Mouse (Mus musculus) urinary bladder, postnatal 25 days (tissue): ENCODE measurements around the gene Stap2.

ENCODE experiments used
- DNase-seq: peaks from one replicate; pipeline ENCODE4 v3.0.0; 2022; ENCODE audit warnings: low spot score

The Stap2 gene

DNA sequence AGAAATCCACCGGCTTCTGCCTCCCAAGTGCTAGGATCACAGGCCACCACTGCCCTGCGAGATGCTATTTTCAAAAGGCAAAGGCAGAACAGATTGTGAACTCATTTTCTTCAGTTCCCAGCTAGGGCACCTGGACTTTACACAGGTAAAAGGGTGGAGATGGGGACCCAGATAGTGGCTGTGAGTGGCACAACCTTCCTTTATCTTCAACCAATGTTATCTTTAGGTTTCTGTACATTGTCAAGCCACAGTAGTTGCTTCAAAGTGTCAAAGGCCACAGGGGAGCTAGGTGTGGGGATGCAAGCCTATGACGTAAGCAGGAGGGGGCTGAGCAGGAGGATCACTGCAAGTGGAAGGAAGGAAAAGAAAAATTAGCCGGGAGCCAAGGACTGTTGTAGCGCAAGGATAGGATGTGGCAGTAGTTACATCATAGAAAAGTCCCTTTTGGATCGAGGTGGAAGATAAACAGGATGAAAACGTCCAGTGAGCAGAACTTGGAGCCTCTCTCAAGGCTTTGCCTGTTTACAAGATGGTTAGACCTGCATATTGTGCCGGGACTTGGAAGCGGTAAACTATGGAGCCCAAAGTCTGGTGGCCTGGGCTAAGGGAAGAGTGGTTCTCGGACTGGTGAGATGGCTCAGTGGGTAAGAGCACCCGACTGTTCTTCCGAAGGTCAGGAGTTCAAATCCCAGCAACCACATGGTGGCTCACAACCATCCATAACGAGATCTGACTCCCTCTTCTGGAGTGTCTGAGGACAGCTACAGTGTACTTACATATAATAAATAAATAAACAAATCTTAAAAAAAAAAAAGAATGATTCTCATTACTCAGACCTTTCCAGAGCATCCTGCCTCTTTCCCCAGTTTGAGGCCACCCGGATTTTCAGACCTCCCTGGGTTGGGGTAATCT lies 2.3 kb upstream of the Stap2 start:
- DNase-seq = no peak

DNA sequence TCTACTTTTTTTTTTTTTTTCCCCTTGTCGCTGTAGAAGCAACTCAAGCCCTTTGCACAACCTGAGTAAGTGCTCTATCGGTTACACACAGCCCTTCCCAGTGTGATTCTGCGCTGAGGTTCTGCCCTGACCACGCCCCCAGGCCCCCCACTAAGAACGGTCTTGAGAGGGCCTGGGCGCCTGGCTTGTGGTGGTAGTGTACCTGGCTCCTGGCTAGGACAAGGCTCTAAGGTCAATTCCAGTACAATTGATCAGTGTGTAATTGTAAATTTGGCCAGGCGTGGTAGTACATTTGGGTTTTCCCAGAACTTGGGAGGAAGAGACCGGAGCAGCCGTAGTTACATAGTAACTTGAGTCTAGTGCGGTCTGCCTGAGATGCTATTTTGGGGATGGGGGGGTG lies 1.6 kb upstream of the Stap2 start:
- no peak for DNase-seq

- DNase-seq = no peak
These were observed 2.4 kb downstream of the Stap2 start for GRCm38 (mm10) chr17:56003000-56003399.

DNA sequence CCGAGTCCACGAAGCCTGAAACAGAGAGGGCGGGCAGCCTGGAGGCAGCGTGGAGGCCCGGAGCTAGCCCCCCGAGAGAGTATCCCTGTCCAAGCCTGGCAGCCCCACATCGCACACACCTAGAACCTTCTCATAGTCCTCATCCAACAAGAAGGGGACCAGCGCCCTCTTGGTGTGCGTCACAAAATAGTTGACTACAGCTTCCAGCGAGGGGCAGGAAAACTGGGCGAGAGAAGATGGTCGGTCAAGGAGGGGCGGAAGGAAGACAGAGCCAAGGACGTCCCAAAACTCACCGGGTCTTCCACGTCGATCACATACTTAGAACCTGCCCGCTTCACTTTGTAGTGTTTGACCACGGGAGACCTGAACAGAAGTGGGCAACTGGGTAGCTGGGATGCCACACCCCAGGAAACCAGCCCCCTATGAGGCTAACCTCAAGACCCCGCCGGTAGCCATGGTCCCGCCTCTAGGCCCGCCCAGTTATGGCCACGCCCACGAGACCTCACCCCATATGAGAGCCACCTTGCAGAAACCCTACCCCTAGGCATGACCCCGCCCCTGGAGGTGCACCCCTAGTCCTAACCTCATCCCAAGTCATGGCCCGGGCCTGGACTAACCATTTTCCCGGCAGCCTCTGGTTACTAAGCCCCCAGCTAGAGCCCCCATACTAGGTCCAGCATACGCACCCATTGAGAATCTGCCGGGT lies 5.4 kb downstream of the Stap2 start:
- DNase-seq = no peak

- DNase-seq = no peak
These were observed 9.4 kb downstream of the Stap2 start for GRCm38 (mm10) chr17:55996007-55996406.

DNA sequence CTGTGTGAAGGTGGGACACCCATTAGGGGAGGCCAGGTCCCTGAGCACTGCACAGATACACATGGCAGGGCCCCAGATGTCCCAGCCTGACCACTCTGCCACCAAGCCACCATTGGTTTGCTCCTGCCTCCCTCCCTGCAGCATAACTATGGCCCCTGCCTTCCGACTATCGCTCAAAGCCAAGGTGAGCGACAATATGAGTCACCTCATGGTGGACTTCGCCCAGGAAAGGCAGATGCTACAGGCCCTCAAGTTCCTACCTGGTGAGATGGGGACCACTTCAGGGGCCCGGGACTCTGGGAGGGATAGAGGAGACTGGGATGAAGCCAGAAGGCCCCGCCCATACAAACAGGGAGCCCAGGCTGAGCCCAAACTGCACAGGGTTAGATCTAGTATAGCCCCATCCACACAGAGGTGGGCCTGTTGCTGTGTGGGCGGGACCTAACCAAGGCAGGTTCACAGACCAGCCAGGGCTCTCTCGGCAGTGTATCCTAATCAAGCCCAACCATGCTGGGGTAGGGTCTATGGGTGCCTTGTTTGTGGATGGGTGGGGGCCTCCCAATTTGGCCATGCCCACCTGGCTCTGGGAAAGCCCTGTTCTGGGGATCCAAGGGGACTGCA lies 15.0 kb downstream of the Stap2 start:
- no peak for DNase-seq

DNA sequence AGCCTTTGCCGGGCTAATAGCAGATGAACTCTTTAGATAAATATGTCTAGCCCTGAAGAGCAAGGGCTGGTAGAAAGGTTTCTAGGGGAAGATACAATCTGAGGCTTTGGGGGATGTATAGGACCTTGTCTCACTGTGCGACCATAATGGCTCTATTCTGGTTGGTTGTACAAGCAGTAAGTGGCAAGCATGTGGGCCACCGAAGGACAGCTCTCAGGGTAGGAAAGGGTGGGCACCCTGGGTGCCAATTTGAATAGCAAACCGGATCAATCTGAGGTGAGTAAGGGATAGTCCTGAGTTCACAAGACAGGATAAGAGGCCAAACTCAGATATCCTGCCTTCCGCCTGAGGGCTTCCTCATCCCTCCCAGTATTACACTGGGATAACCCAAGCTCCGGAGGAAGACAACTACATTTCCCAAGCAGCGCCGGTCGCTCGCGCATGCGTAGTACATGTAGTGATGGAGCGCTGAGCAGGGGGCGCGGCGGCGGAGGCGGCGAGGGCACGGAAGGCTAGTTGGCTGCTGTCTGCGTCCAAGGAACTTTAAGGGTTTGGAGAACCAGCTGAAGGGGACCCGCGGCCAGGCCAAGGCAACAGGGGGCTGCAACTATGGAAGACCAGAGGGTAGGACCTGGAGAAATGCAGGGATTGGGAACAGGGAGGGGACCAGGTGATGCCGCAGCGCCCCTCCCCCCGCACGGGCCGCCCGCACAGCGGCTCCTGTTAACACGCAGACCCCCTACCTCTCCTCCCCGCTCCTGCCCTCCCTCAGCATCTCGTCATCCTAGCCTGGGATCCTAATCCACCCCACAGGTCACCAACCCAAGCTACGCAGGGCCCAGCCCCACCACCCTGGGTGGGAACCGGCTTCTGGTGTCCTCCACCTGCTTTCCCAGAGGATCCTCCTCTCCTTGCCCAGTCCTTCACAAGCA lies 19.1 kb downstream of the Stap2 start, which contains the start of gene Fsd1:
Gene Fsd1 (plus strand): TSS at position 480 of the 932 bp plus-strand sequence.
- no peak for DNase-seq

DNA sequence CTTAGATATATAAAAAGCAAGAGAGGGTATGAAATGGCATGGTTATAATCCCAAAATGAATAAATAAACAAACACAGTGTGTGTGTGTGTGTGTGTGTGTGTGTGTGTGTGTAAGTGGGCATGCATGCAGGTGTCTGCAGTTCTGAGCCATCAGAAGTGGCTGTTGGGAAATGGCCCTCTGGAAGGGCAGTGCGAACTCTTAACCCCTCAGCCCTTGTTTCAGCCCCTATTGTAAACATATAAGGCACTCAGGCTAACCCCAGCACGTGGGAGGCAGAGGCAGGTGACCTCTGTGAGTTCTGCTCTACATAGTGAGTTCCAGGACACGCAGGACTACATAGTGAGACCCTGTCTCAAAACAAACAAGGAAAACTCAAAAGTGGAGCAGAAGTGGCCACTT lies 28.1 kb downstream of the Stap2 start:
- no peak for DNase-seq

DNA sequence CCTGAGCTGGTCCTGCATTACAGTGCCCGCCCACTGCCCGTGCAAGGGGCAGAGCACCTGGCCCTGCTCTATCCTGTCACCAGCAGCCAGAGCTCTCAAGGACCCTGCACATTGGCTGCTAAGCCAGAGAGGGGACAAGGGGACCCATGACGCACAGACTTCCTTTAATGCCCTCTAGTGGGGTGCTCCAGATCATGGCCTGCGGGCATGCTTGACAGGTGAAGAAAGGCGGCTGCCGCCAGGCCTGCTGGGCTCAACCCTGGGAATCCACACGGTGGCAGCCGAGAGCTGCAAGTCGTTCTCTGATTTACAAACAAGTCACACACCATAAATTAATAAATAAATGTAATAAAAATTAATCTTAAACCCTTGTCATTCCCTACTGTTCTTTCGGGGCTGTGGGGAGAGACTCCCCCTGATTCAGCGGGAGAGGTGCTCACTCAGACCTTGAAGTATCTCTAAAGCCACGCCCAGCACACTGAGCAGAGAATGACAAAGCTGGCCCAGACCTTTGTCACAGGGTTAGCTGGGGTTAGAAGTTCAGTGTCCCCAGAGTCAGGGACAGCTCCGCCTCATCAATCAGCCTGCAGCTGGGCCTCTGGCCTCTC lies 29.0 kb downstream of the Stap2 start:
- DNase-seq = peak; percentile 71

DNA sequence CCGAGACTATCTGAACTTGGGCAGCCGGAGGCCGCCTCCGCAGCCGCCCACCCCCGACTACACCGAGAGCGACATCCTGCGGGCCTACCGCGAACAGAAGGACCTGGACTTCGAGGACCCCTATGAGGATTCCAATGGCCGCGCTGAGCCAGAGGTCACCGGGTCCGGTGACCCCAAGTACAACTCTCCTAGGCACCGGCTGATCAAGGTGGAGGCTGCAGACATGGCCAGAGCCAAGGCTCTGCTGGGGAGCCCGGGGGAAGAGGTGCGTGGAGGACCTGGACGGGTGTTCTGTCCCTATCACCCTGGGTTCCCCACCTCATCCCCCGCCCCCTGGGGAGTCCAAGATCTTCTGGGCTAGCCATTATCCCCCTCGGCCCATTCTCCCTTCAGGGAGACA lies 33.9 kb downstream of the Stap2 start:
- DNase-seq = no peak

DNA sequence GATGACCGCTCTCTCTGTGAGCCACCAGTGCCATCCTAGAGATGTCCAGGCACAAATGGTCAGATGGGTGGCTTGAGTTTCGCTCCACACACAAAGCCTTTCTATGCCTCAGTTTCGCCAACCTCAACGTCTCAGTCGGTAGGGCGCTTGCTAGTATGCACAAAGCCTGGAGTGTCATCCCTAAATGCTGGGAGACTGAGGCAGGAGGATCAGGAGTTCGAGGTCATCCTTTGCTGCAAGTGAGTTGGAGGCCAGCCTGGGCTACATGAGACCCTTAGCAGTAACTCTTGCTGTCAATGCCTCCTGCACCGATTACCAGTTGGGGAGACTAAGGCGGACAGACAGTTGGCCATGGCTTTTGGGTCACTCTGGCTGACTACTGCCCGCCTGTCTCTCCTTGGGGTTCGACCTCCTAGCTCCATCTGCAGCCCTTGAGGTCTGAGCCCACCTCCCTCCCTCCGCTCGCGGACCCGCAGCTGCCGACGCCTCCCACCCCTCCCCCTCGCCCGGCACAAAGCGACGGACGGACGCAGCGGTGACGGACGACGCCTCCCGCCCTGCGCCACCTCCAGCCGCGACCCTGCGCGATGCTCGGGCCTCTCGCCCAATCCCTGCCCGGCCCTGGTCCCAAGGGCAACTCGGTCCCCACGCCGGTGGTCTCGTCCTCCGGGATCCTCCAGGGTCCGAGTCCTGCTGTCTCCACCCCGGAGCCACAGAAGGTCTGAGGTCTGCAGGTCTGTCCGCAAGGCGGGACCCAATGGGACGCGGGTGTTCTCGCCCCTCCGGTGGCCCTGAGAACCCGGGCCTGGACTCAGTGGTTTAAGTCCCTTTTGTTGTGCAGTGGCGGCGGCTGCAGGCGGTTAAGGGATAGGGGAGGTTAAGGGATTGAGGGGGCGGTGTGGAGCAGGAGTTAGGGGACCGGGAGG lies 35.2 kb downstream of the Stap2 start, which contains the start of gene Shd:
Gene Shd (plus strand): TSS at position 502 of the 926 bp plus-strand sequence.
- DNase-seq = no peak

DNA sequence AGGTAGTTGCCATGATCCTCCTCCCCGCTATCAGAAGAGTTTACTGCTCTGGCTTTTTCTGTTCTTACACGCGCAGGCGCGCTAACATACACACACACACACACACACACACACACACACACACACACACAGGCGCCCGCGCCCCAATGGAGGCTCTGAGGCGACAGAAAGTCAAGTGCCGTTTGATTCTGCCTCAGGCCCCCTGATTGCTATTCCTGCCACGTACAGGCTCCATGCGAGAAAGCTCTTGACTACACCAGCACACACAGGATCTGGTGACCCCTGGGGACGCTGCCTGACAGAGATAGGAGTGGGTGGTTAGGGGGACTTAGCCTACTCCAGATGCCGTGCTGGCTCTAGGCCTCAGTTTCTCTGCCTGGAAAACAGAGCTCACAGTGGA lies 35.8 kb downstream of the Stap2 start:
- DNase-seq = no peak

GRCm38 (mm10) chr17:55968210-55968609 lies 37.2 kb downstream of the Stap2 start:
- no peak for DNase-seq

DNA sequence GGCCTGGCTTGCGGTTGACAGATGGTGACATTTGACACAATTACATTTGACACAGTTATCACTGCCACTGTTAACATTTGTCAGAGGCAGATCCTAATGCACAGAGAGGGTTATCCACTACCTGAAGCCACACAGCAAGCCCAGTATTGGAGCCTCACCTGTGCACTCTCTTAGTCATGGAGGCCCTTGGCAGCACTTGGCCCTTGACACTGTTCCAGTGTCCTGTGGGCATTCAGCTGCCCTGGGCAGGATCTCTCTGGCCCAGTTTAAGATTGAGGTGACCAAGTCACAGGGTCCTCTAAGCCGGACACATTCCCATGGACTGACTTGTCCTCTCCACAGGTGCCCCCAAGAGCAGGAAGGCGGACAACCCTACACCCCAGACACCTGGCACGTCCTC lies 38.2 kb downstream of the Stap2 start:
- DNase-seq = no peak

DNA sequence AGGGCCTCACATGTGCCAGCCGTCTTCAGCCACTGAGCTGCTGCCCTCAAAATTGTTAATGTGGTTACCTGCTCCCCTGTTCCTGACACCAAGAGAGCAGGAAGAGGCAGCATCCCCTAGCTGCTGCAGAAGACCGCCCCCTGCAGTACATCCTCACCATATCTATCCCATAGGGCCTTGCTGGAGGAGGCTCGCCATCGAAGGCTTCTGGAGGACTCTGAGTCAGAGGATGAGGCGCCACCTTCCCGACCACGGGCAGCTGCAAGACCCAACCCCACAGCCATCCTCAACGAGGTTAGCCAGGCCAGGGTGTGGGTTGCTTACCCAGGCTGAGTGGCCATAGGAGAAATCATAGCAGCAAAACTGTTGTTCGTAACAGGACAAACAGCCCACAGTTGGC lies 40.4 kb downstream of the Stap2 start:
- DNase-seq = no peak

DNA sequence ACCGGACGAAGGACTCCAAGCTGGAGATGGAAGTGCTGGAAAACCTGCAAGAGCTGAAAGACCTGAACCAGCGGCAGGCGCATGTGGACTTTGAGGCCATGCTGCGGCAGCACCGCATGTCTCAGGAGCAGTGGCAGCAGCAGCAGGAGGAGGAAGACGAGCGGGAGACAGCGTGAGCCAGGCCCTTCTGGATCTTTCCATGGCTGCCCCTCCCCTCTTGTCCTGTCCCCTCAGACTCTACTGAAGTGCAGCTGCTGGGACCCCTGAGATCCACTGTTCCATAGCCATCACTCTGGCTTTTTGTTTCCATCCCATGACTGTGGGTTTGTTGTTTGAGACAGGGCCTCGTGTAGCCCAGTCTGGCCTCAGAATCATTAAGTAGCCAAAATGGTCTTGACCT lies 40.9 kb downstream of the Stap2 start:
- no peak for DNase-seq

DNA sequence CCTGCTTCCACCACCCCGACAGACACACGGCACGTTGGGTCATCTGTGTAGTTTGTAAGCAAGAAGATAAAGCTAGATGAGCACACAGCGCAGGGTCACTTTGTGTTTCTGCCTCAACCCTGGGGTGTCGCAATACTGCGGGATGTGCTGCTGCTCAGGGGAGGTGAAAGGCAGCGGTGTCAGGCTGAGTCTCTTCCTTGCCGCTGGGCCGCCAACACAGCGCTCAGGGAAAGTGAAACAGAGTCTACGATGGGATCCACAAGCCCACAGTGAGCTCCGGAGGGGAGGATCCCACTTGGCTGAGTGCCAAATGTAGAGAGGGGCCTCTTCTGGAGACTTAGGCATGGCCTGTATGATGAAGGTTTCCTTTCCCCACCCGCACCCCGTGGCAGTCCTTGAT lies 42.2 kb downstream of the Stap2 start:
- no peak for DNase-seq

DNA sequence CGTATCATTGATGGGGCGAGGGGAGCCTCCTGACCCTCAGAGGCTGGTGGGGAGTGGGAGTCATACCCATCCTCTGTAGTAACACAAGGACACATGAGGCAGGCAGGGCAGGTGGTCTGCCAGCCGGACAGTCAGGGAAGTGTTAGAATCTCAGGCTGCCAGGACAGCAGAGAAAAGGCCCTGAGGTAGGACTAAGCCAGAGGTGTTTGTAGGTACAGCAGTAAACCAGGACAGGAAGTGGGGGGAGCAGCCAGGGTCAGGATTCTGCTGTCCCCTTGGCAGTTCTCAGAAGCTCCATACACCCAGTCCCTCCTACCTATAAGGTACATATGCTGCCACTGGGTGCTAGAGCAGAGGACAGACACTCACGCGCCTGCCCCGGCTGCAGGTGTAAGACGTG lies 43.8 kb downstream of the Stap2 start:
- no peak for DNase-seq

DNA sequence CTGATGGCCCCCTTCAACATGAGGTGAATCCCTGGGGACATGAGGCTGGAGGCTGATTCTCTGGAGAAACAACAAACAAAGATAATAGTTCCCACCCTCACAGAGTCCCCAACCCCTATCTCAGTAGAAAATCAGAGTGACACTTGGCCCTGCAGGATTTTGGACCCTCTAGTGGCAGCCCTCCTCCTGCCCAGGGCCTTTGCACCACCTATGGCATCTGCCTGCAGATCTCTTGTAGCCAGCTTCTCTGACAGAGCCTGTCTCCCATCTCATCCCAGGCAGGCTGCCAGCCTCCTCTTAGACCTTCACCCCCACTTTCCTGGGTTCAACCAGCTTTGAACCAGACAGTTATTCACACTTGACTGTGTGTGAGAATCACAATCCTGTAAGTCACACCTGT lies 44.6 kb downstream of the Stap2 start:
- no peak for DNase-seq
